Mouse (Mus musculus) midbrain, embryonic 16.5 days (tissue): ENCODE data around the gene Dclre1b. TPM values are rescaled to one million over a fixed set of nuclear protein-coding genes. Genes with fewer than 3 reads are reported as not detected.

Source experiments
- ATAC-seq: fragments of 200-750 bp; cut with Nextera tagmentation; 2 replicates; pipeline ENCODE4 v1.8.0; 2017; ENCODE audit warnings: moderate TSS enrichment
- H3K27ac ChIP-seq: fragments of 300-500 bp; sonication (generic); 2 replicates; pipeline ENCODE4 v1.5.1; 2014; ENCODE audit warnings: mild to moderate bottlenecking, low read length, mixed read lengths
- H3K27me3 ChIP-seq: fragments of 300-500 bp; sonication (generic); 2 replicates; pipeline ENCODE4 v1.6.1; 2014; ENCODE audit warnings: low read depth, low read length, mixed read lengths; ENCODE audit not compliant: control insufficient read depth, insufficient read depth
- H3K36me3 ChIP-seq: fragments of 300-500 bp; sonication (generic); 2 replicates; pipeline ENCODE4 v1.6.1; 2014; ENCODE audit warnings: mild to moderate bottlenecking, low read length, moderate library complexity, mixed read lengths; ENCODE audit not compliant: control insufficient read depth, insufficient read depth
- H3K4me1 ChIP-seq: fragments of 300-500 bp; sonication (generic); 2 replicates; pipeline ENCODE4 v1.6.1; 2014; ENCODE audit warnings: mild to moderate bottlenecking, low read length, mixed read lengths; ENCODE audit not compliant: control insufficient read depth, insufficient read depth
- H3K4me2 ChIP-seq: fragments of 300-500 bp; sonication (generic); 2 replicates; pipeline ENCODE4 v1.6.1; 2014; ENCODE audit warnings: mild to moderate bottlenecking, low read length, mixed read lengths
- H3K4me3 ChIP-seq: fragments of 300-500 bp; sonication (generic); 2 replicates; pipeline ENCODE4 v1.5.1; 2014; ENCODE audit warnings: low read depth, mild to moderate bottlenecking, low read length, moderate library complexity, mixed read lengths
- H3K9ac ChIP-seq: fragments of 300-500 bp; sonication (generic); 2 replicates; pipeline ENCODE4 v1.6.1; 2014; ENCODE audit warnings: low read depth, low read length, mixed read lengths
- H3K9me3 ChIP-seq: fragments of 300-500 bp; sonication (generic); replicated peaks from 2 replicates; pipeline ENCODE4 v1.6.1; 2014; ENCODE audit warnings: mild to moderate bottlenecking, low read length, mixed read lengths; ENCODE audit not compliant: control insufficient read depth, poor library complexity, severe bottlenecking
- WGBS: fragments of 180-500 bp; shearing (Covaris S2); extraction: QIAGEN DNeasy Blood & Tissue Kit; methylation state at CpG from one replicate; pipeline ENCODE4 v1.1.7; 2014; 5-methylcytosine and 5-hydroxymethylcytosine counted together
- polyA plus RNA-seq: library from polyadenylated mRNA; unstranded; fragments of >200 nt; fragmentation: Nextera tagmentation; extraction: Ambion mirVana; gene quantifications from 2 replicates; pipeline ENCODE4 v1.2.1, GENCODE M21; 2015

The Dclre1b gene
- polyA plus RNA-seq, 1 experiment from 2014 or later = 20.3 TPM

- Histone ChIP-seq H3K4me3 (no peak overlapping the region), H3K4me1 (peaks cover 7% of the 10 kb centered on the region; the same call in 1 of the 2 replicates), H3K4me2 (no peak overlapping the region), H3K27me3 (no peaks in the 10 kb centered on the region), H3K36me3 (no peaks in the 10 kb centered on the region), H3K9me3 (no peaks in the 10 kb centered on the region), H3K27ac (no peak overlapping the region), H3K9ac (no peak overlapping the region)
- ATAC-seq = no peak
- 86% methylated on average over 4 of the region's 4 CpGs for WGBS
These were observed 26.2 kb downstream of the Dclre1b start for GRCm38 (mm10) chr3:103782844-103783609.

- Histone ChIP-seq H3K4me3 (no peak overlapping the region), H3K9ac (no peak overlapping the region), H3K27ac (no peak overlapping the region), H3K4me2 (no peak overlapping the region), H3K9me3 (no peaks in the 10 kb centered on the region), H3K4me1 (peaks cover 4% of the 10 kb centered on the region; the same call in 1 of the 2 replicates), H3K36me3 (peaks cover 7% of the 10 kb centered on the region; the same call in 1 of the 2 replicates), H3K27me3 (no peaks in the 10 kb centered on the region)
- ATAC-seq = no peak
- 77% methylated on average over 5 of the region's 5 CpGs for WGBS
These were observed 28.5 kb downstream of the Dclre1b start for GRCm38 (mm10) chr3:103780777-103781176.

- H3K27me3 ChIP-seq = no peaks in the 10 kb centered on the region
- H3K36me3 ChIP-seq = peaks cover 7% of the 10 kb centered on the region; the same call in 1 of the 2 replicates
- H3K9me3 ChIP-seq = no peaks in the 10 kb centered on the region
- no peak overlapping the region for H3K27ac ChIP-seq
- H3K9ac ChIP-seq = no peak overlapping the region
- H3K4me3 ChIP-seq = no peak overlapping the region
- peaks cover 4% of the 10 kb centered on the region; the same call in 1 of the 2 replicates for H3K4me1 ChIP-seq
- WGBS = 91% methylated on average over 3 of the region's 3 CpGs
- ATAC-seq = no peak
- no peak overlapping the region for H3K4me2 ChIP-seq
These were observed 29.0 kb downstream of the Dclre1b start for GRCm38 (mm10) chr3:103780271-103780670.

- Histone ChIP-seq H3K9ac (no peak overlapping the region), H3K27ac (no peak overlapping the region), H3K36me3 (peaks cover 7% of the 10 kb centered on the region; the same call in 1 of the 2 replicates), H3K27me3 (no peaks in the 10 kb centered on the region), H3K4me1 (peaks cover 4% of the 10 kb centered on the region; the same call in 1 of the 2 replicates), H3K9me3 (no peaks in the 10 kb centered on the region), H3K4me3 (no peak overlapping the region), H3K4me2 (no peak overlapping the region)
- ATAC-seq = no peak
- WGBS = 77% methylated on average over 7 of the region's 7 CpGs
These were observed 30.1 kb downstream of the Dclre1b start for GRCm38 (mm10) chr3:103779183-103779582.

GRCm38 (mm10) chr3:103778660-103779059, 30.6 kb downstream of the Dclre1b start:
- ATAC-seq = no peak
- no peak overlapping the region for H3K4me2 ChIP-seq
- no peaks in the 10 kb centered on the region for H3K9me3 ChIP-seq
- H3K4me3 ChIP-seq = no peak overlapping the region
- 84% methylated on average over 6 of the region's 6 CpGs for WGBS
- H3K4me1 ChIP-seq = peaks cover 4% of the 10 kb centered on the region; the same call in 1 of the 2 replicates
- no peaks in the 10 kb centered on the region for H3K27me3 ChIP-seq
- no peak overlapping the region for H3K27ac ChIP-seq
- peaks cover 7% of the 10 kb centered on the region; the same call in 1 of the 2 replicates for H3K36me3 ChIP-seq
- no peak overlapping the region for H3K9ac ChIP-seq

- Histone ChIP-seq H3K27me3 (no peaks in the 10 kb centered on the region), H3K9ac (no peak overlapping the region), H3K4me2 (no peak overlapping the region), H3K36me3 (peaks cover 7% of the 10 kb centered on the region; the same call in 1 of the 2 replicates), H3K4me3 (no peak overlapping the region), H3K27ac (no peak overlapping the region), H3K4me1 (0 out of 2 replicates have a peak, but pooled peaks cover 4% of the 10 kb centered on the region), H3K9me3 (no peaks in the 10 kb centered on the region)
- ATAC-seq = no peak
- 91% methylated on average over 11 of the region's 11 CpGs for WGBS
These were observed 31.3 kb downstream of the Dclre1b start for GRCm38 (mm10) chr3:103777940-103778339.

GRCm38 (mm10) chr3:103774009-103774408, 35.2 kb downstream of the Dclre1b start:
- no peaks in the 10 kb centered on the region for H3K27me3 ChIP-seq
- no peak overlapping the region for H3K27ac ChIP-seq
- no peak overlapping the region for H3K4me3 ChIP-seq
- H3K9ac ChIP-seq = no peak overlapping the region
- no peaks in the 10 kb centered on the region for H3K9me3 ChIP-seq
- H3K4me1 ChIP-seq = peaks cover 5% of the 10 kb centered on the region; the same call in 1 of the 2 replicates
- H3K4me2 ChIP-seq = no peak overlapping the region
- WGBS = 77% methylated on average over 15 of the region's 15 CpGs
- peaks cover 7% of the 10 kb centered on the region; the same call in 1 of the 2 replicates for H3K36me3 ChIP-seq
- peak; percentile 60; the same call in 1 of the 2 replicates for ATAC-seq

GRCm38 (mm10) chr3:103773508-103773907, 35.7 kb downstream of the Dclre1b start:
- Histone ChIP-seq H3K4me1 (peaks cover 5% of the 10 kb centered on the region; the same call in 1 of the 2 replicates), H3K9me3 (no peaks in the 10 kb centered on the region), H3K9ac (no peak overlapping the region), H3K4me3 (no peak overlapping the region), H3K4me2 (no peak overlapping the region), H3K36me3 (peaks cover 7% of the 10 kb centered on the region; the same call in 1 of the 2 replicates), H3K27ac (no peak overlapping the region), H3K27me3 (no peaks in the 10 kb centered on the region)
- no peak for ATAC-seq
- 79% methylated on average over 3 of the region's 3 CpGs for WGBS

- Histone ChIP-seq H3K4me2 (no peak overlapping the region), H3K27ac (no peak overlapping the region), H3K4me1 (peaks cover 5% of the 10 kb centered on the region; the same call in 1 of the 2 replicates), H3K36me3 (peaks cover 10% of the 10 kb centered on the region), H3K9me3 (no peaks in the 10 kb centered on the region), H3K9ac (no peak overlapping the region), H3K27me3 (no peaks in the 10 kb centered on the region), H3K4me3 (no peak overlapping the region)
- no peak for ATAC-seq
- WGBS = 66% methylated on average over 4 of the region's 4 CpGs
These were observed 36.4 kb downstream of the Dclre1b start for GRCm38 (mm10) chr3:103772846-103773245.
